Mouse (Mus musculus): Measurements from ENCODE around the gene Rangap1. TPM values are rescaled to one million over a fixed set of nuclear protein-coding genes. Genes with fewer than 3 reads are reported as not detected.

The Rangap1 gene
- total RNA-seq (2021): 10 to 100 TPM; 53.6 to 62.6 TPM
- long read RNA-seq, experiment 1, transcript Rangap1-201 (16 exons, 3,033 nt): major isoform, 33 of 55 reads
- long read RNA-seq, experiment 1, partial matches to known transcripts: 14 of 55 reads
- long read RNA-seq, experiment 1, other reads (novel, unspliced or antisense): 6 of 55 reads
- long read RNA-seq, experiment 2, transcript Rangap1-201 (16 exons, 3,033 nt): major isoform, 94 of 126 reads
- long read RNA-seq, experiment 2, partial matches to known transcripts: 20 of 126 reads
- long read RNA-seq, experiment 2, other reads (novel, unspliced or antisense): 10 of 126 reads

DNA sequence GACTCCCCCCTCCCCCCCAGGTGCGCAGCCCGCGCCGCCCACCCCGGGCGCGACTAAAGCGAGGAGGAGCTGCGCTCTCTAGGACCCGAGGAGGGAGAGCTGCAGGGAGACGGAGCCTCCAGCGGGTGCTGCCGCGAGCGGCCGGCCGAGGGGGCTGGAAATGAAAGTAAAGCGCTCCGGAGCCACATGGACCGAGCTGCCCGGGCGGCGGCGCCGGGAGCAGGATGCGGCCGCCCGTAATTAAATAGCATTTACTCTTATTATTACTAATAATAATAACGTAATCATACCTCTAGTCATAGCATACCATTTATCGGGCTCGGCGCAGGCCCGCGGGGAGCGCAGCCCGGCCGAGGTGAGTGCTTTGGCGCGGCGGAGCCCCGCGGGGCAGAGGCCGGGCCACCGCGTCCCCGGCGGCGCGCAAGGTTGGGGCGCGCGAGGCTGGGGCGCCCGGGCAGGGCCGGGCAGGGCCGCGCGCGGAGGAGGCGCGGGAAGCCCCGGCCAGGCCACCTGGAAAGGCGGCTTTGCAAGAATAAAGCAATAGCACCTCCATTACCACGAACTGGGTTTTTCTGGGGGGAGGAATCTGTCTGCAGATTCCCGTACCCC, at the start of gene Rangap1, which contains the start of gene Zc3h7b:
TSS of gene Rangap1 (minus strand) at position 539 of the 609 bp plus-strand sequence.
TSS of gene Zc3h7b (plus strand) at position 66 of the 609 bp plus-strand sequence.
- peak; percentile 52 to 64 for DNase-seq (ENCODE audit: low spot score in 2 of 2)

DNA sequence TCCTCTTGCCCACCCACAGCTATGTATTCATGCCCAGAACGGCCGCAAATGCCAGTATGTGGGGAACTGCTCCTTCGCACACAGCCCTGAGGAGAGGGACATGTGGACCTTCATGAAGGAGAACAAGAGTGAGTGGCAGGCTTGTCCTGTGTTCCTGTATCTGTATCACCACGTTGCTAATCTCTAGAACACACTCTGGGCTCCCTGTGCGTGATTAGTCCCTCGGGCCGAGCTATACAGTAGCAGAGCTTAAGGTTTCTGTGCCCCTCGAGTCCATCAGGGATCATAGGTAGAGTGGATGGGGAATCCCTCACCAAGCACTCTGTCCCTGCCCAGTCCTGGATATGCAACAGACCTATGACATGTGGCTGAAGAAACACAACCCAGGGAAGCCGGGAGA, 47.1 kb upstream of the Rangap1 start:
- DNase-seq (ENCODE audit: low spot score in 2 of 2): no peak

DNA sequence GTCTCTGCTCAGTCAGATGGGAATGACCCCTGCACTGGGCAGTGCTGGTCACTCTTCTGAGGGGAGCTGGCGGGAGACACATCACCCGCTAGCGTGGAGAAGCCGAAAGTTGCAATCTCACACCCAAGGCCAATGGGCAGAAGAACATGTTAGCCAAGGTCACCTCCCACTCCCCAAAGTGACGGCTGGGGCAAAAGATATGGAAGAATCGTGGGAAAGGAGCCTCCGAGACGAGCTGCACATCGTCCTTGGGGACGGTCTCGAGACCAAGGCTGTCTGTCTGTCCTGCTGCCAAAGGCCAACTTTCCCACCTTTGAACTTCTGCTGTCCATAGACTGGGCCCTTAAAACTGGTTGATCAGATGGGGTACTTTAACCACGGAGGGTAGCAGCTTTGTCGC, 42.2 kb upstream of the Rangap1 start:
- no peak for DNase-seq (ENCODE audit: low spot score in 2 of 2)

DNA sequence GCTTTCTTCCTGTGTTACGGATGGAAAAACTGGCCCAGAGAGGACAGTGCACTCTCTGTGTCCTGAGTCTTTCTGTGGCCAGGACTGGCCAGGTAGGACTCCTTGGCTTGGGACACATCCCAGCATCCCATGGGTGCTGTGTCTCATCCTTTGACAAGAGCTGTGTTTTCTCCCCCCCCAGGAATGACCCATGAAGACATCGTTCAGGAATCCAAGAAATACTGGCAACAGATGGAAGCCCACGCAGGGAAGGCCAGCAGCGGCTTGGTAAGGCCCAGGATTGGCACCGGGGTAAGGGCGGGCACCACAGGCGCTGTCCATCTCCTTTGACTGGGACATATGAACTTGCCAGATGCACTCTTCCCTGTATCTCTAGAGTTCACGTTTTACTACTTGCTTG, 40.4 kb upstream of the Rangap1 start:
- no peak for DNase-seq (ENCODE audit: low spot score in 2 of 2)

DNA sequence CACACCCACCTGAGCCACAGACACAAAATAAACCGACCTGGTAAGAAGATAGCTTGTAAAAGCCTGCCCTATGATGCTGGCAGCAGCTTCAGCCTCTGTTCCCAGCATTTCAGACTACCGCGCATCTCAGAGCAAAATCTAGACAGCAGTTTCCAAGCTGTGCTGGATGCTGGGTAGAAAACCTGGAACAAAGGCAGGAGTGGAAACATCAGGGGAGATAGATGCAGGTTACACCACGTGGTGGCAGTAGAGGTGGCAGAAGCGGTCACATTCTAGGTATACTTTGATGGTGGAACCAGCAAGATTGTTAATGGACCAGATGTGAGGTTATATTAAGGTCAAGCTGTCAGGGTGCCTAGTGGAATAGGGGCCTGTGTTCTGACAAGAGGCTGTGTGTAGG, 39.4 kb upstream of the Rangap1 start:
- DNase-seq (ENCODE audit: low spot score in 2 of 2): no peak

DNA sequence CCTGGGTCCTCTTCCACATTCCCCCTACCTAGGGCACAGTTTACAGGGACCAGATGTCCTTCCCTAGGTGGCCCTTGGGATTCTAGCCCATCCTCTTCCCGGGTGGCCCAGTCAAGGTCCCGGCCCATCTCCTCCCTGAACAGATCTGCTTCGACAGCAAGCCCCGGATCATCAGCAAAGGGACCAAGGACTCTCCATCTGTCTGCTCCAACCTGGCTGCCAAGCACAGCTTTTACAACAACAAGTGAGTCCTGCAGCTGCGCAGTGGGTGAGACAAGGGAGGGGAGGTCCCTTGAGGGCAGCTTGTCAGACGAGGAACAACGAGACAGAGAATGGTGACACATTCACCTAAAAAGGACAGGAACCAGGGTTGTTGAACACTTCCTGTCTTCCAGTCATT, 36.5 kb upstream of the Rangap1 start:
- no peak for DNase-seq (ENCODE audit: low spot score in 2 of 2)

DNA sequence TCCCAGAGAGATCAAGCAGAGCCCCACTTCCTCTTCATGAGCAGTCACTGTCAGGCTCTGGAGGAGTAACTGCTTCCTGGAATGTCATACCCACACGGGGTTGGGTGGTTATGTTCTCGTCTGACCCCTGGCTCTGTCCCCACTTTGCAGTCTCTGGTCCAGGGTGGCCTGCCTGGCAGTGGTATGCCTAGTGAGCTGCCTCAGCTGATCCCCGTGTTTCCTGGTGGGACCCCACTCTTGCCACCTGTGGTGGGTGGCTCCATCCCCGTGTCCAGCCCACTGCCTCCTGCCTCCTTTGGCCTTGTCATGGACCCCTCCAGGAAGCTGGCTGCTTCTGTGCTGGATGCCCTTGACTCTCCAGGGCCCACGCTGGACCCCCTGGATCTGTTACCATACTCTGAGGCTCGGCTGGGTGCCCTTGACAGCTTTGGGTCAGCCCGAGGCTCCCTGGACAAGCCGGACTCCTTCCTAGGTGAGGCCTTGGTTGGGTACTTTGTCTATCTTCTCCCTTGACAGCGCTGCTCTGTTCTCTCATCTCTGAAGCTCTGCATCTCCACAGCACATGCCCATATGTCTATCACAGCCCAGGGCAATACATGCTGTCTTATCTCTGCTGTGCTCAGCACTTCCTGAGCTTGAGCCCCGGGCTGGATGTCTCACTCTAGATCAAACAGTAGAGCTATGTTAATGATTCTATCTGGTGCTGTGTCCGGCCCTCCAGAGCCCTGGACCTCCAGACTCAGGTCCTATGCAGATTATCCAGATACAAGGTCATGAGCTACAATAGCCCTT, 31.5 kb upstream of the Rangap1 start:
- no peak for DNase-seq (ENCODE audit: low spot score in 2 of 2)

DNA sequence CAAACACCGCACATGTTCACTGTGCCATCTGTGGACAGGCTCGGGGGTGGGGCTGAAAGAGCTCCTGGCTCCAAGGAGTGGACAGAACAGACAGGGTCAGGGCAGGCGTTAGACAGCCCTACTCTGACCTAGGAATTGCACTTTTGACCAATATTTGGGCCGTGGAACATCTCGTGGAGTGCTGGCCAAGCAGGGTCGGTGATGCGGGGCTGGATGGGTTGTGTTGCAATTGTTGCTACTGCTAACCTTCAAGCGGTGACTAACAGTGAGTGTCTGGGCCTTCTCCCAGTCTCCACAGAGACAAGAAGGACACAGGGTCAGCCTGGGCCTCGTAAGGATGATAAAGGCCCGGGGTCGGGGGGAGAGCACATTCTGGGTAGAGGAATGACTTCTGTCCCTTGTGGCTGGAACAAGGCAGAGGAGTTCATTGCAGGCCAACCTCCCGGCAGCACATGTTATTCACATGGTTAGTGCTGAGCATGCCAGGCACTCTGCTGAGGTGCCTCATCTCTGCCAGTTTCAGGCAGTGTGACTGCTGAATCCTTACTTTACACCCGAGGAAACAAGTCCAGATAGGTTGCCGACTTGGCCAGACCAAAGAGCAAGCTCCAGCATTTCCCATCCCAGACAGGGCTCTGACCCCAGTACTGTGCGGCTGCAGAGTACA, 29.3 kb upstream of the Rangap1 start:
- peak in 1 of 2 experiments; percentile 32 for DNase-seq (ENCODE audit: low spot score in 2 of 2)

DNA sequence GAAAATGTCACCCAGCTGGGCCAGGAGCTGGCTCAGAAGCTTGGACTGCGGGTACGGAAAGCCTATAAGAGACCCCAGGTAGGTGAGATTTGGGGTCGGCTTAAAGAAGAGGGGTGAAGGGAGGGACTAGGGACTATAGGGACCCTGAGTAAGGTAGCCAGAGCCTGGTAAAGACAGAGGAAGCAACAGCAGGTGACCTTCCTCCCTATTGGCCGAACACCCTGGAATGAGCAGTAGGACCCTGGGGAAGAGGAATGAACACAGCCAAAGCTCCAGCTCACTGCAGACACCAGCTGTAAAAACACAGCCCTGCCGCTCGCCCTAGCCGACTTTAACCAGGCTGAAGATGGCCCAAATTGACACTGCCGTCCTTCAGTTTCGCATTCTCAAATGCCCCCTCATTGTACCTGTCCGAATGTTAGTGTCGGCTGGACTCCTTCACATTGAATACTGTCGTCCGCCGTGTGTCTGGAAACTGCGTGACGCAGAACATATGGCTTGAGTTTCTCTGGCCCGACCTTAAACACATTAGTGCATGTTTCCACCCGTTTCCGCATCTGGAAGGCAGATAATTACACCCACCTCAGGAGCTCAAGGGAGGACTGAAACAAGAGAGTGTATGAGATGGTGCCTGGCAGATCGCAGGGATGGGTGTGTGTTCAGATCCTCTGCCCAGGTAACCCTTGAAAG, 27.2 kb upstream of the Rangap1 start:
- no peak for DNase-seq (ENCODE audit: low spot score in 2 of 2)

DNA sequence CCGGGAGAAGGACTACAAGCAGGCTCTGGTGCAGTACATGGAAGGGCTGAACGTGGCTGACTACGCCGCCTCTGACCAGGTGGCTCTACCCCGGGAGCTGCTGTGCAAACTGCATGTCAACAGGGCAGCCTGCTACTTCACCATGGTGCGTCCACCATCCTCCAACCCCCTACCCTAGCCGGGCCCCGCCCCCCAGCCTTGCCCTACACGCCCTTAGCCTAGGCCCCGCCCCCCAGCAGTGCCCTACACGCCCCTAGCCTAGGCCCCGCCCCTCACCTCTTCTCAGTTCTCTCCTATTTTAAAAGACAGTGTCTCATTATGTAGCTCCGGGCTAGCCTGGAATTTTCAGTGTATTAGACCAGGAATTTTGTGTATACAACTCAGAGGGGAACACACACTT, 23.7 kb upstream of the Rangap1 start:
- DNase-seq (ENCODE audit: low spot score in 2 of 2): no peak

DNA sequence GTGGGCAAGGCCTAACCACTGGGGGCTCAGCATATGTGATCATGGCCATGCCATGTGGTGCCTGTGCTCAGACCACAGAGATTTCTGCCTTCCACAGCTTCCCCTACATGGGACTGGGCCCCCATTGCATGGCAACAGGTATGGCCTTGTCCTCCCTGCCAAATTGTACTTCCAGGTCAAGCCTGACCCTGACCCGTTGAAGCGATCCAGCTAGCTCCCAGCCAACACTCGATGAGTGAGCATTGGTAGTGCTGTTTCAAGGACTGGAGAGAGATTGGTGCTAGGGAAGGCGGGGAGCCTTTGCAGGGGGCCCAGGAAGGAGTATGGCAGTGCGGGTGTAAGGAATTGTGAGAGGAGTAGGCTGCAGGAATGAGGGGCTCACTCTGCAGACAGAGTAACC, 21.1 kb upstream of the Rangap1 start:
- no peak for DNase-seq (ENCODE audit: low spot score in 2 of 2)

DNA sequence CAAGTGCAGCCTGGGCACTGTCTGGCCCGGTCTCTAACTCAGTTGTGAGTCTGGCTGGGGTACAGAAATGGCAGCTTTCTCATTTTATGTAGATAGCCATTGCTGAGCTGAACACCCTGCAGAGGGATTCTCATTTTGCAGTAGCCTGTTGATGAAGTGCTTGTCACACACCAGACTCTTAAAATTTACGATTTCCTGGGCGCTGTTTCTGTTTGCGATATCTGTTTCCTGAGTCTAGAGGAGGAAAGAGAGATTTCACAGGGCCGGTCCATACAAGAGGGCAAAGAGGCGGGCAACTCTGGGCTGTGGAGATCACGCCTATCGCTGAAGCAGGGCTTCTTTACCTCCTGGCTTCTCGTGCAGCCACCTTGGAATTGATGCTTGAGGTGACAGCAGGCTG, 20.3 kb upstream of the Rangap1 start:
- no peak for DNase-seq (ENCODE audit: low spot score in 2 of 2)

DNA sequence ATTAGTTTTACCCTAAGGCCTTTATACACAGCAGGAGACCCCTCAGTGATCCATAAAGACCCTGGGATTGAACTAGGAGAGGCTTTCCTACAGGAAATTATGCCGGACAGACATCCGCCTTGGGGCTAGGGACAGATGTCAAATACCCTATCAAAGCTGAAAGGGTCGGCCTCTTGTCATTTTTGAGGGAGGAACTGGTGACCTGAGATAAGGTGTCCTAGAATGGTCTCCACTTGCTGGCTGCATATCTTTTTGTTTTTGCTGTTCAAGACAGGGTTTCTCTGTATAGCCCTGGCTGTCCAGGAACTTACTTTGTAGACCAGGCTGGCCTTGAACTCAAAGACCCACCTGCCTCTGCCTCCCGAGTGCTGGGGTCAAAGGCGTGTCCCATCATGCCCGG, 19.2 kb upstream of the Rangap1 start:
- DNase-seq (ENCODE audit: low spot score in 2 of 2): no peak

DNA sequence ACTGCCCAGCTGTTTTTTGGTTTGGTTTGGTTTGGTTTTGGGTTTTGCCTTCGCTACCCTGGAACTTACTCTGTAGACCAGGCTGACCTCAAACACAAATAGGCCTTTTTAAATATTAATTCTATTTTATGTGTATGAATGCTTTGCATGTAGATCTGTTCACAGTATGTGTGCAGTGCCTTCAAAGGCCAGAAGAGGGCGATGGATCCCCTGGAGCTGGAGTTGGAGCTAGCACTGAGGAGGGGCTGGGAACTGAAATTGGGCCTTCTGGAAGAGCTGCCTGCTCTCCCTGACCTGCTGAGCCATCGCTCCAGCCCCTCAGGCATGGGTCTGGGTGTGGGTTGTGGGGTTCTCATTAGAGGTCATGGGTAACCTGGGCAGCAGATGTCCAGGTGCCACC, 16.6 kb upstream of the Rangap1 start:
- DNase-seq (ENCODE audit: low spot score in 2 of 2): no peak

DNA sequence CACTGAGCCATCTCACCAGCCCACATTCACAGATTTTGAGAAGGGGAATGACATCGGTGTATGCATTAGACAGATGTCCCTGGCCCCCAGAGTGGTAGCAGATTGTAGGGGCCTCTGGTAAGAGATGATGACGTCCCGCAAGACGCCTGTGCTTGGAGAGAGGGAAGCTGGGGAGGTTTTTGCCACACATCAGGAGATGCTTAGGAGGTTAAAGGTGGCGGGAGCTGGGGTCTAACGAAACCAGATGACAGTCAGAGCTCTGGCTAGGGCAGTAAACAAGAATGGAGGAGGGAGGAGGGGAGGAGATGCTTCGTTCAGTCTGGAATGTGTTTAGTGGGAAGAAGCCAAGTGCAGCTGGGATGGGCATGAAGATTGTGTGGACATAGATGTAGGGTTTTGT, 16.1 kb upstream of the Rangap1 start:
- no peak for DNase-seq (ENCODE audit: low spot score in 2 of 2)

DNA sequence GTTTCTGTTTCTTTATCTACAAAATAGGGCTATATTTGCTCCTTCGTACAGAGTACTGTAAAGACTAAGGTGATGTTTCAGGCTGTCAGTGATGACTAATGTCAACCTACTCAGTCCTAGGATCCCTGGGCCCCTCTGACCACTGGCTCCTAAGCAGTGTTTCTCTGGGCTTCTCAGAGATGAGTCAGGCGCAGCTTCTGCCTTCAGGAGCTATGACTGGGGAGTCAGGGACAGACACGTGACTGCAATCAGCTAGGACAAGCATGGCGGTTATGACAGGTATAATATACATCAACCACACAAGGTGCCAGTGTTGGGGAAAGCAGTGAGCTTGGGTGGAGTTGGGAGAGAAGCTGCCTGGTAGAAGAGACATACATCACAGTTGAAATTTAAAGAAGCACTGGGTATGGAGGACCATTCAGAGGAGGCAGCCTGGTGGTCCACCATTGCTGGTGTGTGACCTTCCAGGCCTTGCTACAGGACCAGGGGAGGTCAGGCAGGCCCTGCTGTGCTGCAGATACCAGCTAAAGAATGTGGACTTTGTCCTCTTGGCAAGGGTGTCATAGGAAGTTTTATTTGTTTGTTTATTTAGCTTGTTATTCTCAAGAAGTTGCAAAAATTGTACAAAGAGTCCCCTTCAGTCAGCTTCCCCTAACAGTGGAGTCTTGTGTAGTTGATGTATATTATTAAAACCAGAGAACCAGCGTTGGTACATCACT, 15.2 kb upstream of the Rangap1 start:
- DNase-seq (ENCODE audit: low spot score in 2 of 2): no peak

DNA sequence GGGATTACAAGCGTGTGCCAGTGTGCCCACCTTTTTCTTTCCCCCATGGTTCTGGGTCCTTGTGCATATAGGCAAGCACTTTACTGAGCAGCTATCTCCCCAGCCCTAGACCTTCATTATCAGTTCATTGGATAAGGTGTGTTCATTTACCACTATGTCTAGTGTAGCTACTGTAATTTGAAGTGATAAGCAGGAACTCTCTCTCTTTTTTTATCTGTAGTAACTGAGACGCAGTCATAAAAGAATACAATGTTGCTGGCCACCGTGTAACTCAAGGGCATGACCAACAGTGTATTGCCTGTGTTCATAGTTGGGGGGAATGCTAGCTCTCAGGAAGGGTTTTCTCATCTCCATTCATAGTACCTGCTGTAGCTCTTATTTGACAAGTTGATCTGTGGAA, 14.2 kb upstream of the Rangap1 start:
- no peak for DNase-seq (ENCODE audit: low spot score in 2 of 2)

DNA sequence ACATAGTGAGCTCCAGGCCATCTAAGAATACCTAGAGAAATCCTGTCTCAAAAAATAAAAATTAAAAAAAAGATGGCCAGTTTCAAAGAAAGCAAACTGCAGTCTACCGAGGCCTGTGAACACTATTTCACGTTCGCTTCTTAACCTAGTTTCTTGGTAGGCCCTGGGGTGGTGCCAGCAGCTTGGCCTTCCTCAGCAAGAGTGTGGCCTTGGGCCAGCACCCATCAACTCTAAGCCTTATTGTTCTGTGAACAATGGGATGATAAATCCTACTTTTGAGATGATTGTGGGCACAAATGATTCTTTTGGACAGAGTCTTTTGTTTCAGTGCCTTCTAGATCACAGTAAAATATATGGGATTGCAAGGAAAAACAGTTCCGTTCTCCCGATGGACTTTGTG, 13.4 kb upstream of the Rangap1 start:
- DNase-seq (ENCODE audit: low spot score in 2 of 2): no peak

DNA sequence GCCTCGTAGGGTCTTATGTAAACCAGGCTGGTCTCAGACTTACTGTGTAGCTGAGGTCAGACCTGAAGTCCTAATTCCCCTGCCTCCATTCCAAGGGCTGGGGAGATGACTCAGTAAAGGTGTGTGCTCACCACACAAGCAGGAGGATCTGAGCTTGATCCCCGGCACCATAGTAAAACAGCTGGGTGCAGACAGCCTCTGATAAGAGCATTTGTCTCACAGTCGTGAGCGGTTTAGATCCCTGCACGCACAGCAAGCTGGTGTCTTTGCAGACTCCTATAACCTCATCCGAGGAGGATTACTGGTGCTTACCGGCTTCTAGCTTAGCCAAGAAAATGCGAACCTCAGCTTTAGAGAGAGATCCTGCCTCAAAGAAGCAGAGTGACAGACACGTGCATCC, 8.3 kb upstream of the Rangap1 start:
- DNase-seq (ENCODE audit: low spot score in 2 of 2): no peak

DNA sequence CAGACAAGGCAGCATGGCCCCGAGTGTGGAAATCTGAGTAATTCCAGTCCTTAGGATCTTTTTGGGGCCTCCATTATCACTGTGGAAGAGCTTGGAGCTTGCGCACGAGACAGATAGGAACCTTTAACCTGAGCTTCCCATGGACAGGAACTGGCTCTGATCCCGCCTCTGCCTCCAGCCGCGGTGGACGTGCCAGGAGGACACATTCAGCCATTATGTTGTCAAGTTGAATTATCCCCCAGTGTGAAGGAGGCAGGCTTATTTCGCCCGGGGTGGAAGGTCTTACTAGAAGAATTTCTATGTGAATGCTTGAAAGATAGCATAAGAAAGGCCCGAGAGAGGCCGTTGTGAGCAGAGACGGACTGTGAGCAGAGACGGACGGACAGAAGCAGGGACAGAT, 4.4 kb upstream of the Rangap1 start:
- no peak for DNase-seq (ENCODE audit: low spot score in 2 of 2)
